Mouse (Mus musculus) forebrain, embryonic 14.5 days (tissue): ENCODE measurements around the gene Syt11. TPM values are rescaled to one million over a fixed set of nuclear protein-coding genes. Genes with fewer than 3 reads are reported as not detected.
"Not testable (repeated sequence)": the region's sequence is repeated elsewhere in the genome, so short reads cannot be mapped to it uniquely, and the experiment has no call there.

ENCODE experiments used
- ATAC-seq: fragments of 200-750 bp; cut with Nextera tagmentation; 2 replicates; pipeline ENCODE4 v1.8.0; 2017; ENCODE audit warnings: mild to moderate bottlenecking, moderate library complexity
- DNase-seq: peaks from one replicate; pipeline ENCODE4 v3.0.0-alpha.2; 2015; ENCODE audit warnings: low spot score
- H3K27ac ChIP-seq: fragments of 300-500 bp; sonication (generic); 2 replicates; pipeline ENCODE4 v1.5.1; 2014; ENCODE audit warnings: low read depth, mild to moderate bottlenecking, control low read depth, low read length, moderate library complexity
- H3K27me3 ChIP-seq: fragments of 300-500 bp; sonication (generic); replicated peaks from 2 replicates; pipeline ENCODE4 v1.6.1; 2014; ENCODE audit warnings: low read length, control low read depth, mixed read lengths; ENCODE audit not compliant: control insufficient read depth, insufficient read depth
- H3K36me3 ChIP-seq: fragments of 300-500 bp; sonication (generic); 2 replicates; pipeline ENCODE4 v1.6.1; 2014; ENCODE audit warnings: low read length, control low read depth; ENCODE audit not compliant: control insufficient read depth, insufficient read depth
- H3K4me1 ChIP-seq: fragments of 300-500 bp; sonication (generic); 2 replicates; pipeline ENCODE4 v1.6.1; 2014; ENCODE audit warnings: antibody characterized with exemption, low read length, control low read depth; ENCODE audit not compliant: control insufficient read depth, insufficient read depth
- H3K4me2 ChIP-seq: fragments of 300-500 bp; sonication (generic); 2 replicates; pipeline ENCODE4 v1.6.1; 2014; ENCODE audit warnings: mild to moderate bottlenecking, control low read depth, low read length
- H3K4me3 ChIP-seq: fragments of 300-500 bp; sonication (generic); 2 replicates; pipeline ENCODE4 v1.5.1; 2014; ENCODE audit warnings: low read depth, low read length, control low read depth
- H3K9ac ChIP-seq: fragments of 300-500 bp; sonication (generic); 2 replicates; pipeline ENCODE4 v1.6.1; 2014; ENCODE audit warnings: mild to moderate bottlenecking, low read length, control low read depth, moderate library complexity
- H3K9me3 ChIP-seq: fragments of 300-500 bp; sonication (generic); replicated peaks from 2 replicates; pipeline ENCODE4 v1.6.1; 2016; ENCODE audit warnings: low read length, control low read depth, mixed read lengths; ENCODE audit not compliant: control insufficient read depth
- WGBS: fragments of 180-500 bp; shearing (Covaris S2); extraction: QIAGEN DNeasy Blood & Tissue Kit; methylation state at CpG from one replicate; pipeline ENCODE4 v1.1.7; 2014; 5-methylcytosine and 5-hydroxymethylcytosine counted together
- polyA plus RNA-seq: library from polyadenylated mRNA; unstranded; fragments of >200 nt; fragmentation: Nextera tagmentation; extraction: Ambion mirVana; gene quantifications from 2 replicates; pipeline ENCODE4 v1.2.1, GENCODE M21; 2014

Gene Syt11
- polyA plus RNA-seq, 1 experiment from 2014 or later = 188 TPM

GRCm38 (mm10) chr3:88771941-88772280 lies 3.1 kb downstream of the Syt11 start:
- DNase-seq, H3K27me3 ChIP-seq, H3K4me1 ChIP-seq, ATAC-seq, H3K9me3 ChIP-seq, H3K36me3 ChIP-seq: not testable (repeated sequence)
- H3K9ac ChIP-seq = peak overlapping the region; percentile 68
- peak overlapping the region; percentile 40 for H3K4me3 ChIP-seq
- peak overlapping the region; percentile 47 for H3K4me2 ChIP-seq
- H3K27ac ChIP-seq = peak overlapping the region; percentile 91
- 0% methylated on average over 3 of the region's 6 CpGs for WGBS

GRCm38 (mm10) chr3:88771189-88771940 lies 3.6 kb downstream of the Syt11 start:
- Histone ChIP-seq H3K9ac (peak overlapping the region; percentile 68), H3K4me3 (peak overlapping the region; percentile 40), H3K27ac (peak overlapping the region; percentile 91), H3K4me2 (peak overlapping the region; percentile 47)
- H3K36me3 ChIP-seq, H3K9me3 ChIP-seq, H3K27me3 ChIP-seq, H3K4me1 ChIP-seq: not testable (repeated sequence)
- DNase-seq = peak; percentile 89
- WGBS = under 1% methylated on average over 21 of the region's 28 CpGs
- ATAC-seq = peak; percentile 85

- peak; percentile 47 for DNase-seq
- H3K9ac ChIP-seq = peak overlapping the region; percentile 40; the same call in 1 of the 2 replicates
- H3K27me3 ChIP-seq = no peaks in the 10 kb centered on the region
- H3K27ac ChIP-seq = peak overlapping the region; percentile 58
- no peak for ATAC-seq
- H3K4me1 ChIP-seq = peaks cover 13% of the 10 kb centered on the region
- H3K9me3 ChIP-seq = no peaks in the 10 kb centered on the region
- H3K4me2 ChIP-seq = peak overlapping the region; percentile 21
- 22% methylated on average over 6 of the region's 6 CpGs for WGBS
- H3K4me3 ChIP-seq = no peak overlapping the region
- peaks cover 58% of the 10 kb centered on the region for H3K36me3 ChIP-seq
These were observed 12.5 kb downstream of the Syt11 start for GRCm38 (mm10) chr3:88762401-88762831.

GRCm38 (mm10) chr3:88761619-88762018 lies 13.3 kb downstream of the Syt11 start:
- peaks cover 21% of the 10 kb centered on the region for H3K4me1 ChIP-seq

GRCm38 (mm10) chr3:88758045-88758500 lies 16.9 kb downstream of the Syt11 start:
- Histone ChIP-seq H3K4me2 (peak overlapping the region; percentile 32), H3K4me3 (peak overlapping the region; percentile 4; the same call in 1 of the 2 replicates), H3K4me1 (peaks cover 34% of the 10 kb centered on the region), H3K9me3 (no peaks in the 10 kb centered on the region), H3K9ac (peak overlapping the region; percentile 59), H3K27ac (peak overlapping the region; percentile 95), H3K36me3 (peaks cover 78% of the 10 kb centered on the region), H3K27me3 (no peaks in the 10 kb centered on the region)
- peak; percentile 94 for DNase-seq
- peak; percentile 86 for ATAC-seq
- WGBS = 2% methylated on average over 5 of the region's 5 CpGs

More at GRCm38 (mm10) chr3:88761619-88762018, 13.3 kb downstream of the Syt11 start:
- DNase-seq = no peak
- H3K27me3 ChIP-seq = no peaks in the 10 kb centered on the region
- 95% methylated on average over 19 of the region's 19 CpGs for WGBS
- no peaks in the 10 kb centered on the region for H3K9me3 ChIP-seq
- ATAC-seq = no peak
- H3K9ac ChIP-seq = no peak overlapping the region
- H3K4me3 ChIP-seq = no peak overlapping the region
- H3K4me2 ChIP-seq = no peak overlapping the region
- no peak overlapping the region for H3K27ac ChIP-seq
- peaks cover 66% of the 10 kb centered on the region for H3K36me3 ChIP-seq

GRCm38 (mm10) chr3:88756276-88756675 lies 18.7 kb downstream of the Syt11 start:
- Histone ChIP-seq H3K9me3 (no peaks in the 10 kb centered on the region), H3K27me3 (no peaks in the 10 kb centered on the region), H3K36me3 (peaks cover 83% of the 10 kb centered on the region), H3K4me3 (no peak overlapping the region), H3K4me1 (peaks cover 34% of the 10 kb centered on the region), H3K4me2 (peak overlapping the region; percentile 12; the same call in 1 of the 2 replicates), H3K27ac (peak overlapping the region; percentile 95), H3K9ac (peak overlapping the region; percentile 26)
- DNase-seq (peak; percentile 70), ATAC-seq (peak; percentile 60)
- WGBS = 10% methylated on average over 4 of the region's 4 CpGs

GRCm38 (mm10) chr3:88755541-88755940 lies 19.4 kb downstream of the Syt11 start:
- Histone ChIP-seq H3K9ac (no peak overlapping the region), H3K36me3 (peaks cover 82% of the 10 kb centered on the region), H3K27ac (peak overlapping the region; percentile 95; the same call in 1 of the 2 replicates), H3K27me3 (no peaks in the 10 kb centered on the region), H3K9me3 (no peaks in the 10 kb centered on the region), H3K4me1 (peaks cover 34% of the 10 kb centered on the region), H3K4me2 (peak overlapping the region; percentile 12; the same call in 1 of the 2 replicates), H3K4me3 (no peak overlapping the region)
- no peak for DNase-seq
- 84% methylated on average over 3 of the region's 3 CpGs for WGBS
- no peak for ATAC-seq

- no peak overlapping the region; the same call in 1 of the 2 replicates for H3K27ac ChIP-seq
- H3K4me3 ChIP-seq = no peak overlapping the region
- H3K4me1 ChIP-seq = peaks cover 34% of the 10 kb centered on the region
- no peaks in the 10 kb centered on the region for H3K9me3 ChIP-seq
- 81% methylated on average over 4 of the region's 4 CpGs for WGBS
- H3K36me3 ChIP-seq = peaks cover 82% of the 10 kb centered on the region
- DNase-seq (no peak), ATAC-seq (no peak)
- H3K27me3 ChIP-seq = no peaks in the 10 kb centered on the region
- no peak overlapping the region for H3K9ac ChIP-seq
- no peak overlapping the region for H3K4me2 ChIP-seq
These were observed 20.7 kb downstream of the Syt11 start for GRCm38 (mm10) chr3:88754283-88754682.

- Histone ChIP-seq H3K4me3 (no peak overlapping the region), H3K9me3 (peaks cover 12% of the 10 kb centered on the region), H3K27ac (no peak overlapping the region), H3K4me2 (no peak overlapping the region), H3K27me3 (no peaks in the 10 kb centered on the region), H3K36me3 (peaks cover 92% of the 10 kb centered on the region), H3K4me1 (no peaks in the 10 kb centered on the region), H3K9ac (no peak overlapping the region)
- 71% methylated on average over 4 of the region's 4 CpGs for WGBS
- DNase-seq (peak; percentile 20), ATAC-seq (no peak)
These were observed 28.1 kb downstream of the Syt11 start for GRCm38 (mm10) chr3:88746871-88747231.
